Mouse (Mus musculus): Measurements from ENCODE around the gene Urgcp. TPM values are rescaled to one million over a fixed set of nuclear protein-coding genes. Genes with fewer than 3 reads are reported as not detected.
A peak's percentile ranks its signal among the peaks of the same experiment; 100 is the strongest.

Gene Urgcp
- total RNA-seq, 2 experiments from 2014 or later: 74.4 to 80.6 TPM

DNA sequence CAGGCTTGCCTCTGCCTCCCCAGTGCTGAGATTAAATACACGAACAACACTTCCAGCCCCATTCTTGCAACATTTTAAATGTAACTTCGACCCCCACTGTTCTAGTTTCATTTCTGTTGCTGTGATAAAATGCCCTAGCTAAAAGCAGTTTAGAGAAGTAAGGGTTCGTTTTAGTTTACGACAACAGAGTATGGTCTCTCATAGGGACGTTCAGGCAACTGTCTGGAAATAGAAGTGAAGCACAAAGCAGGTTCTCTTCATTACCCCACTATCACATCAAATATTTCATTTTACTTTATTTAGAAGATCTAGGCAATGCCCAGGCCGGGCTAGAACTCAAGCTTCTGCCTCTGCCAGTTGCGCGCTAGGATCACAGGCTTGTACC is 25.5 kb upstream of the Urgcp start:
- no peak for DNase-seq (ENCODE audit: low spot score in 2 of 2)

DNA sequence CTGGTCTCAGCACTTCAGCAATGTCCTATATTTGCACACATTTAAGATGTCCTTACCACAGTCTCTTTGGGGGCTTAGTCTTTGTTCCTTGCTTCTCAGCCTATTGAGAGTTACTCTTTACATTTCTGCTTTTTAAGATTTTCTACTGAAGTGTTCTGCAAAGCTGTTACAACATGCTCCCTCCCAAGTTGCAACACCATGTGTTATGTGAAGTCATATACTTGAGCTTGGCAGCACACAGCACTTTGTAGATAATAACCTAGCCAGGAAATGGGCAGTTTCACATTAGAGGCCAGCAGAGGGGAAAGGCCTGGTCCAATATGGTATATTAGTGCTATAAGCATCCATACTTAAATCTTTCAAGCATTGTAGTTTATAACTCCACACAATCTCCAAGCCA is 23.6 kb upstream of the Urgcp start:
- no peak for DNase-seq (ENCODE audit: low spot score in 2 of 2)

DNA sequence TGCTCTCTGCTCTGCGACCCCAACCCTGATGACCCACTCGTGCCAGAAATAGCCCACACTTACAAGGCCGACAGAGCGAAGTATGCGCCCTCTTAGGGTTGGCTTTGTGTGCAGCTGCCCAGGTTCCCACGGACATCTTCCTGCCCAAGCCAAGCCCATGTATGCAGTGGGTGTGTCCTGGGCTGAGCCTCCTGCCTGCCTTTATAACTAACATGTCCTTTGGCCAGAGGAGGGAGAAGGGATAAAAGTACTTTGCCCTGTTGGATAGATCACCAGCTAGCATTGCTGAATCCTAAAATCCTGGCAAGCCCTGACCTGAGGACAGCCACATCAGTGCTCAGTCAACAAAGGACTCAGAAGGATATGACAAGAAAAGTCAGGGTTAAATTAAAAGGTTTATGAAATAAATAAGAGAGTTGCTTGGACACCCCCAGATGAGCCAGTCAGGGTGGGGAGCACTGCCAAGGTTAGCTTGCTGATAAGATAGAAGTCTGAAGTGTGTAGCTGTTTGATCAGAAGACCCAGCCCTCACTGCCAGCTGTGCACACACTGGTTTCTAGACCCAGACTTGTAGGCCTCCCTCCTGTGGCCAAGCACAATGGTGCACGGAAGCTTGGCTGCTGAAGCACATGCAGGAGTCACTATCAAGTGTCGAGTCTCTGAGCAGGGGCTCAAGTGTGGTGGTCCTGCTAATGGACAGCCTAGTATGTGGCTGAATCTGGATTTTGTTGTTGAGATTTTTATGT is 20.2 kb upstream of the Urgcp start:
- DNase-seq (ENCODE audit: low spot score in 2 of 2): no peak

DNA sequence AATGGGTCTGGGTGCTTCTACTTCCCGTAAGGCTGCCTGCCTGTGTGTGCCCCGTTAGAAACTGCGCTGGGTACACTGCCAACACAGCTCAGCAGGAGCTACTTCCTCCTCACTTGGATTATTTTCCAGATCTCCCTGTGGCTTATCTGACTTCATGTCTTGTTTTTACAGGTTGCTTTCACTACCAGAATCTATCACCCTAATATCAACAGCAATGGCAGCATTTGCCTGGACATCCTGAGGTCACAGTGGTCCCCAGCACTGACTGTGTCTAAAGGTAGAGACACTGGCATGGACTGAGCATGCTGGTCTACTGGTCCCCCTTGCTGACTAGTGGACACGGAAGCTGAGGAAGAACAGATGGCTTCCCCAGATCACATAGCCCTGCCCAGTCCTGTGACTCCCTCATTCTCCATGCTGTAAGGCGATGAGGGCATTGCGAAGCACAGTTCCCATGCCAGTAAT is 17.9 kb upstream of the Urgcp start:
- no peak for DNase-seq (ENCODE audit: low spot score in 2 of 2)

DNA sequence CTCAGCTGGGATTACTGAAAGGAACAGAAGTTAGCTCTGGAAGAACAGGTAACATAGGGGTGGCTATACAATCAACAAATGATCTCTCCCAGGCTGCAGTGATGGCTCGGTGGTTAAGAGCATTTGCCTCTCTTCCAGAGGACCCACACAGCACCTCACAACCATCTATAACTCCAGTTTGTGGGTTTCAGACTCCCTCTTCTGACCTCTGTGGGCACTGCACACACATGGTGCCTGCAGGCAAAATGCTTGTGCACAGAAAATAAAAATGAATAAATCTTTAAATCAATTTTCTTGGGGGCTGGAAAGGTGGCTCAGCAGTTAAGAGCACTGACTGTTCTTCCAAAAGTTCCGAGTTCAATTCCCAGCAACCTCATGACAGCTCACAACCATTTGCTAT is 16.3 kb upstream of the Urgcp start:
- no peak for DNase-seq (ENCODE audit: low spot score in 2 of 2)

DNA sequence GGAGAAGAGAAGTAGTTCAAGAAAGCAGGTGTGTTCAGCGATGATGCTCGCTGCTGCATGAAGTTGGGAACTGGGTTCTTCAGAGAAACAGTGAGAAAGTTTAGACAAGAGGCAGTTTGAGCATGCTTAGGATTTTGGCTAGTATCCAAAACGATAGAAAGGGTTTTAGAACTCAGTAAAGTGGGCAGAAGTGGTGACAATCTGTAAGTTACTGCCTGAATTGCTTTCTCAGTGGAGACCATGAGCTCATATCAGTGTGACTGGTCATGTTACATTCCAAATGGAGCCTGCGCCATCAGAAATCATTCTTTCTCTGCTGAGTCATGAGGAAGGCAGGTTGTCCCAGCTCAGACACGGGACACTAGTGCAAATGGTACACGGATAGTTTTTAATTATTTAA is 3.8 kb upstream of the Urgcp start:
- no peak for DNase-seq (ENCODE audit: low spot score in 2 of 2)

DNA sequence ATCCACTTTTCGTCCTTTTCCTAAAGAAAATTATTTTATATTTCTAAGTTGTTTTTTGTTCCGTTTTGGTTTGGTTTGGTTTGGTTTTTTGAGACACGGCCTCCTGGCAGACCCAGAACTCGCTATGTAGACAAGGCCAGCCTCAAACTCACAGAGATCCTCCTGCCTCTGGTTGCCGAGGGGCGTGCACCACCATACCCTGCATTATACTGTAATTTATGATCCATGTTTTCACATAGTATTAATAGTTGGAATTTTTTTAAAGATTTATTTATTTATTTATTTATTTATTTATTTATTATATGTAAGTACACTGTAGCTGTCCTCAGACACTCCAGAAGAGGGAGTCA is 432 bp upstream of the Urgcp start:
- no peak for DNase-seq (ENCODE audit: low spot score in 2 of 2)

DNA sequence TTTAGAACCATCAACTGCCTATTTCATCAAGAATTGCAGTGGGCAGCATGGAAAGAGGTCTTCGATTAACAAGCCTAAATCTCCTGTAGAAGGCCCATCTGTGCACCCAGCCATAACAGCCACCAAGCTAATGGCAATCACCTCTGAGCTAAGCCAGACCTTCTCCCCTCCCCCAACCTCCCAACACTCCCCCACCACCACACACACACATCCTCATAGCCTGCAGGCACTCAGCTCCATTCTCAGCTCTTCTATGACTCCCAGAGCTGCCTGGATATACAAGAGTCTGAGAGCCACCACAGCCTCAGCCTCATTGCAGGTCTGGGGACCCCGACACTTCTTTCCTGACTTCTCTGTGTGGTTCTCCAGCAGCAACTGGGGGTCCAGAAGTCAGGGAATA is 8.4 kb downstream of the Urgcp start:
- no peak for DNase-seq (ENCODE audit: low spot score in 2 of 2)

DNA sequence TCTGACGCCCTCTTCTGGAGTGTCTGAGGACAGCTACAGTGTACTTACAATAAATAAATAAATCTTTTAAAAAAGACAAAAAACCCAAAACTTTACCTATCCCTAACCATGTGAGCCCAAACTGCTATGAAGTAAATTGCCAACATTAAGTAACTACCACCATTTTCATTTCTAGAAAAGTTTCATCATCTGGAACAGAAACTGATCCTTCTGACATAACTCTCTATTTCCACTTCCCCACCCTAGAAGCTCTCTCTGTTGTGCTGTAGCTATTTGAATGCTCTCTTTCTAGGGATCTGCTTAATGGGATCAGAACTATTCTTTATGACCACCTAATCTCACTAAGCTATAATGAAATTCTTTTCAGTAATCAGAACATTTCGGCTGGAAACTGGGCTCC is 17.2 kb downstream of the Urgcp start:
- DNase-seq (ENCODE audit: low spot score in 2 of 2): no peak

DNA sequence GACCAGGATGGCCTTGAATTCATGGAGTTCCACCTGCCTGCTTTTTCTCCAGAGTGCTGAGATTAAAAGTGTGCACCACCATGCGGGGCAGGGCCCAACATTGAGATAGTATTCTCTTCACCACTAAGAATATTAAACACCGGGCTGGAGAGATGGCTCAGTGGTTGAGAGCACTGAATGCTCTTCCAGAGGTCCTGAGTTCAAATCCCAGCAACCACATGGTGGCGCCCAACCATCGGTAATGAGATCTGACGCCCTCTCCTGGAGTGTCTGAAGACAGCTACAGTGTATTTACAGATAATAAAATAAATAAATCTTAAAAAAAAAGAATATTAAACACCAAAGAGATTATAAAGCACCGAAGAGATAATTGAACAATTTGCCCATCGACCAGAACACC is 20.1 kb downstream of the Urgcp start:
- DNase-seq (ENCODE audit: low spot score in 2 of 2): no peak

DNA sequence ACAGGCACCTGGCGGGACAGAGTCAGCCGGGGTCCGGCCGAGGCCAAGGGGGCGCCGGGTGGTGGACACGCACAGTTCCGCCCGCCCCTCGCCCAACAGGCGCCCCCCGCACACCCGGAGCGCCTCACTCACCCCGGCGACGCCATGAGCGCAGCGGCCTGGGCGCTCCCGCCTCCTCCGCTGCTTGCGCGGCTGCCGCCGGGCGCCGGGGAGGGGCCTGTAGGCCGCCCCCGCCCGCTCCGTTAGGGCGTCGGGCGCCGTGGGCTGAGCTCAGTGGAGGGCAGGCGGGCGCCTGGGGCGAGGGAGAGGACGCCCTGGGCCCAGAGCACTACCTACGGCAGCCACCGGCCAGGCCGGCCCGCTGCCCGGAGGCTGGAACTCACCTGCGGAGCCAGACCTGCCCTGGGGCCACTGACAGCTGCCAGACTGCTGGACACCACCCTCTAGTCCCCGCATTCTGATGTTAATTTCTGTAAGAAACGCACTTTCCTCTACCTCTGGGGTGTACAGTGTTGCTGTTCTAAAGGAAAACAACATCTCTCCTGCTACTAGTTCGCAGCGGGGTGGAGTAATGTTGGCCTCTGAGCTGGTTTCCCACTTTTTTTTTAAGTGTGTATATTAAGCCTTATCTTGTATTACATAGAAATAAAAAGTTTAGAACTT is 21.1 kb downstream of the Urgcp start:
- DNase-seq (ENCODE audit: low spot score in 2 of 2): peak; percentile 71 to 79

DNA sequence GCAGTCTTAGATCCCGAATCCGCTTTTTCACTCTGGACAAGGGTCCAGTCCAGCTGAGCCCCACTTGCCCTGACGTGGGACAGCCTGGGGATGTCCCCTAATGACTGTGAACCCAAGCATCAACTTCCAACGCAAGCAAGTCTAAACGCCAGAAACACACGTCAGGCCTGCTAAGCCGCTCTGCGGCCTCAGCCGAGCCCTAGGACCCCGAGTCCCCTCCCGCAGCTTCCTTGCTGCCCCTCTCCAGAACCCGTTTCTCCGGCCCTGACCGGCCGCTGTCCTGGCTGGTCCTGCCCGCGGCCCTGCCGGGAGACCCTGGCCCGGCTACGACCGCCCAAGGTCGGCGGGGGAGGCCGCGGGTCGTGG is 21.6 kb downstream of the Urgcp start:
- DNase-seq (ENCODE audit: low spot score in 2 of 2): no peak

DNA sequence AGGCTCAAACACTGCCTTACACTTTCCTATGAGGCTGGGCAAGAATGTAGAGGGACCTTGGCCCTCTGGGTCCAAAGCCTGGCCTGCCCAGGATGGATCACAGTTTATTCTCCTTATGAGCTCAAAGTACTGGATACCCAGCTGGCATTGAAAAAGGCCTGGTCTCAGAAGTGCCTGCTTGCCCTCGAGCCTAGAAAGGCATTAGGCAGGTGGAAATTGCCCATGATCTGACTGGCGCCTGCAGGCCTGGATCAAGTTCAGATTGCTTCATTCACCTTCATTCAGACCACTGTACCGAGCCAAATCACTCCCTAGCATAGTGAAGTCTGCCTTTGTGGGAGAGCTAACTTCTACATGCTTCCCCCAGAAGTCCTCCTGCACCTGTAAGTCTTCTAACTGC is 22.3 kb downstream of the Urgcp start:
- DNase-seq (ENCODE audit: low spot score in 2 of 2): no peak

DNA sequence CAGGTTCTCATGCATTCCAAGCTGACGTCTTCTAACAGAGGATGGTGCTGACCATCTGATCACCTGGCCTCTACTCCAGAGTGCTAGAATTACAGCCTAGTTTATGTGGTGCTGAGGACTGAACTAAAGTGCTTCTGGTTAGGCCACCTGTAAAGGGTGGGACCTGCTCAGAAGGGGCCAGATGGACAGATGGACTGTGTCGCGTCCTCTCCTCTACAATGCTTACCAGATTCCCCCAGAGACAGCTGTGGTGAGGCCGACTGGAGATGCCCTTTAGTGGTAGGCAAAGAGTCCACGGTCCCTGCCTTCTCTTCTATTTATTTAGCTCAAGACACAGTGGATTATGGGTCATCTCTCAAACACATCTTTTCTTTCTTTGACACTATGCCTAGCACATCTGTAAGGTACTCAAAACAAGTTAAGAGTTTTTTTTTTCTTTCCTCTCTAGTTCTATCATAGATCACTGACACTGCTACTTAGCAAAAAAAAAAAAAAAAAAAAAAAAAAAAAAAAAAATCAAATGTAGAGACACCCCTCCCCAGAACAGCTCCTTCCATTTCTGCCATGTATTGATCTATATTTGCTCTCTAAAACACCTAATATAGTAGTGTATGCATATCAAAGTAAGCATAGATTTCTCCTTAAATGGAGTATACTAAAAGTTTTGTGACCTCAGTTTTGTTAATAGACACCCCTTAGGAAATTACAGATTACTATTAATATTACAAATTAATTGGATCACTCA is 23.1 kb downstream of the Urgcp start:
- DNase-seq (ENCODE audit: low spot score in 2 of 2): no peak

DNA sequence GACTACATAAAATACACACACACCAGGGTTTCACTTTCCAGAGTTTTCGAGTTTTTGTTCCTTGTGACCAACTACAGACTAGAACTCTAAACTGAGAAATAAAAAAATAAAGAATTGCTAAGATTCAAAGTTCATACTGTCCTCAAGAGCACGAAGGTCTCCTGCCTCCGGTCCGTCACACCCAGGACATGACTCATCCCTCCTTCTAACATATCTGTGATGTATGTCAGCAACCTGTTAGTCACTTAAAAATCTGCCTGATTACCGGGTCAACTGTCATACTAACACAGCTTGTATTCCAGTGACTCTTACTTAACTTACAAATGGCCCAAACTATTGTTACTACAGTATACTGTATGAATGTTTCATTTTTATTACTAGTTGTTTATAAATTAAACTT is 25.0 kb downstream of the Urgcp start:
- DNase-seq (ENCODE audit: low spot score in 2 of 2): no peak

DNA sequence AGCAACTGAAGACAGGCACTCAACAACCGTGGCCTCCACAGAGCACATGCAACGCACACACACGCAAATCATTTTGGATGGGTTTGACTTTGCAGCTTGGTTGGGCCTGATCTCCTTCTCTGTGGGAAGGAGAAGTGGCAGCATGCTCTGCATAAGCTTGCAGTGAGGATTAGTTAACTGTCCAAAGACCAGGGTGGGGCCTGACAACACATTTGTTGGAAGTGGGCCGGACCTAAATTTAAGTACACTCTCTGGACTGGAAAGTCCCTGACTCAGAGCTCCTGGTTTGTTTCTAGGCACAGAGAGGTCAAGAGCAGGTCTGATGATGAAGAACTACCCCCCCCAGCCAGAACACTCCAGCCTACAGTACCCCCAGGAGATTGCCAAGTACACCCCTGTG is 27.9 kb downstream of the Urgcp start:
- no peak for DNase-seq (ENCODE audit: low spot score in 2 of 2)

DNA sequence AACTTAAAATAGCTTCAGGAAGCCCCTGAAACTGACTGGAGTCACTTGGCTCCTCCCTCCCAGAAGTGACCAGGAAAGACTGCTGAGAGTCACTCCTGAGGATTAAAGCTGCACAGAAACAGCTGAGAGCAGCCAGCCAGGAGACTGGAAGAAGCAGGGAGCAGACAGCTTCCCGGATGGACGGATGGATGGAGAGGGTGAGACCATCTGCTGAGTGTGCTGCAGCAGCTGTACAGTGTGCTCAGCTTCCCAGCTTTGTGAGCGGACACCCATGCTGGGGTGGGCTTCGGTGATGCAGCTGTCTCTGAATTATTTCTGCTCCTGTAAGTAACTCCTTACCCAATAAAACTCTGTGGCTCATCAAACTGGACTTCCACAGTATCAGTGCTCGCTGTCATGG is 29.8 kb downstream of the Urgcp start:
- DNase-seq (ENCODE audit: low spot score in 2 of 2): no peak

DNA sequence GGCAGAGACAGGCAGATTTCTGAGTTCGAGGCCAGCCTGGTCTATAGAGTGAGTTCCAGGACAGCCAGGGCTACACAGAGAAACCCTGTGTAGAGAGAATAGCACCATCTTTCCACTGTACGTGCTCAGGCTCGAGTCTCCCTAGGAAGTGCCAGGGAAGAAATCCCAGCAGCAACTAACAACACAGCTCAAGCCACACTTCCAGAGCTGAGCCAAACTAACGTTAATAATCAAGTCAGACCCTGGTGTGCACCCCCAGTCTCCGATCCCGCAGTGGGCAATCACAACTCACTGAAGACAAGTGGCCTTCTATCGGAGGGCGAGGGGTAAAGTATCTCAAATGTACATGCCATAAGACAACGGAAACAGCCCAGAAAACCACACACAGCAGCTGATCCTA is 32.6 kb downstream of the Urgcp start:
- no peak for DNase-seq (ENCODE audit: low spot score in 2 of 2)

DNA sequence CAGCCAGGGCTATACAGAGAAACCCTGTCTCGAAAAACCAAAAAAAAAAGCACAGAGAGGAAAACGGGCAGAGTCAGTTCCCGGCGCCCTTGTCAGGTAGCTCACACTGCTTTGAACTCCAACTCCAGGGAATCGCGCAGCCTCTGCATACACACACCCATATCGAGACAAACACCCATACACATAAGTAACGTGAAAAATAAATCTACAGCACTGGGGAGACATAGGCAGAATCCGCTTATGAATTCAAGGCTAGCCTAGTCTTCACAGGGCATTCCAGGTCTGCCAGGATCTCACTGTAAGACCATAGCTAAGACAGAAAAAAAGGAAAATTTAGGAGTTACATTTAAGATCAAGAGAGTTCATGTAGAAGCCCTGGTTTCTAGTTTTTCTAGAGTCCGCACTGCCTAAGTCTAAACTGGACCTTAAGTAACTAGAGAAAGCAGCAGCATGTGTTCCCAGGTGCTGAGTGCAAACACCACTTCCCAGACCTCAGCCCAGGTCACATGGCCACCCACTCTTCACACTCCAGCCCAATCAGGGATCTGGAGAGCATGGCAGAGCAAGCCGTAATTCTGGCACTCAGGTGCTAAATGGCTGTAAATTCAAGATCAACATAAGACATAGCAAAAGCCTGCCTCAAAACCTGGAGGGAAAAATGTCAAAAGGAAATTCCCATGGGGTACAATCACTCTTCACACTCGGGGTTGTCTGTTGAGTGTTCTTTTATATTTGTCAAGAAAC is 43.4 kb downstream of the Urgcp start:
- DNase-seq (ENCODE audit: low spot score in 2 of 2): no peak

DNA sequence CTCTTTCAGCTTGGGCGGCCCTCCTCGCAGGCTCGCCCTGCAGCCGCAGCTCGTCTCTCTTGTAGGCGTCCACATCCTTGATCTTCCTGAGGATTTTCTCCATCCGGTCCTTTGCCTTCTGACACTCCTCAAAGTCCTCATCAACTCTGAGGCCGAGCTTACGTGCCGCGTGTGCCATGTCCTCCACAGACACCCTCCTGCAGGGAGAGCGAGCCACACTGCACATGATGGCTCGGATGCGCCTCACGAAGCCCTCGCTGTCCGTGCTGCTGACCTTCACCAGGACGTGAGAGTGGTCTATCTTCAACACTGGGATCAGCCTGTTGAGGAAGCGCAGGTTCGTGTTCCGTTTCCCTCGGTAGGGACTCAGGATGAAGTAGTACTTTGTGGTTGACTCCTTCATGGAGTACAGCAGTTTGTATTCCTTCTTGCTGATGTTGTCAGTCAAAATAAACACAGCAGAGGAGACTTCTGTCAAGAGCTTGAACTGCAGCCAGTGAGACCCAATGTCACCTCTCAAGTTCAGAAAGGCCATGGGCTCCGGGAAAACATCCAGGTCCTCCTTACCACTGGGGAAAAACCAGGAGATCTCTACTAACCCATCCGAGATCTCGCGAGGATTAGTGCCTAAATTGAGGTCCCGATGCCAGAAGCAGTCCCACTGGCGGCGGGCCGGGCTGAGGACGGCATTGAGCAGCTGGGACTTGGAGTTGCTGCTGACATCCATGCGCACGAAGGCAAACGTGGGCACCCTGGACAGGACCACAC is 45.1 kb downstream of the Urgcp start:
- no peak for DNase-seq (ENCODE audit: low spot score in 2 of 2)

DNA sequence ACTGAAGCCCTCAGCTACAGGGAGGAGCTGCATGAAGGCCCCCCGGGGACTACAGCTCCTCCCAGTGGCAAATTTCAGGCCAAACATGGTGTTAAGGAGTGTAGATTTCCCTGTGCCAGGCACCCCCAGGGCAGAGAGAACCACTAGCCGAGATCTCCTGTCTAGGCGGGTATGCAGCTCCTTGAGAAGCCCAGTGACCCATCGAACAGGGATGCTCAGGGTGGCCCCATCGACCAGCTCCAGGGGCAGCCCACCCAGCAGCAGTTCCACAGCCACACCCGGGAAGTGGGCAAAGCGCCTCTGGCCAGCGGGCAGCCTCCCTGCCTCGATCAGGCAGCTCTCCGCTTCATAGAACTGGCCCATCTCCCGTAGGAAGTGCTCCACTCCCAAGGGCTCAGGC is 45.9 kb downstream of the Urgcp start:
- no peak for DNase-seq (ENCODE audit: low spot score in 2 of 2)

Measured in layer of hippocampus, adult 18-20 months (tissue).